Mouse (Mus musculus) forebrain, embryonic 14.5 days (tissue): ENCODE measurements around the gene Sult2a5. TPM values are rescaled to one million over a fixed set of nuclear protein-coding genes. Genes with fewer than 3 reads are reported as not detected.

ENCODE experiments used
- ATAC-seq: fragments of 200-750 bp; cut with Nextera tagmentation; 2 replicates; pipeline ENCODE4 v1.8.0; 2017; ENCODE audit warnings: mild to moderate bottlenecking, moderate library complexity
- DNase-seq: peaks from one replicate; pipeline ENCODE4 v3.0.0-alpha.2; 2015; ENCODE audit warnings: low spot score
- H3K27ac ChIP-seq: fragments of 300-500 bp; sonication (generic); 2 replicates; pipeline ENCODE4 v1.5.1; 2014; ENCODE audit warnings: low read depth, mild to moderate bottlenecking, control low read depth, low read length, moderate library complexity
- H3K27me3 ChIP-seq: fragments of 300-500 bp; sonication (generic); replicated peaks from 2 replicates; pipeline ENCODE4 v1.6.1; 2014; ENCODE audit warnings: low read length, control low read depth, mixed read lengths; ENCODE audit not compliant: control insufficient read depth, insufficient read depth
- H3K36me3 ChIP-seq: fragments of 300-500 bp; sonication (generic); 2 replicates; pipeline ENCODE4 v1.6.1; 2014; ENCODE audit warnings: low read length, control low read depth; ENCODE audit not compliant: control insufficient read depth, insufficient read depth
- H3K4me1 ChIP-seq: fragments of 300-500 bp; sonication (generic); 2 replicates; pipeline ENCODE4 v1.6.1; 2014; ENCODE audit warnings: antibody characterized with exemption, low read length, control low read depth; ENCODE audit not compliant: control insufficient read depth, insufficient read depth
- H3K4me2 ChIP-seq: fragments of 300-500 bp; sonication (generic); 2 replicates; pipeline ENCODE4 v1.6.1; 2014; ENCODE audit warnings: mild to moderate bottlenecking, control low read depth, low read length
- H3K4me3 ChIP-seq: fragments of 300-500 bp; sonication (generic); 2 replicates; pipeline ENCODE4 v1.5.1; 2014; ENCODE audit warnings: low read depth, low read length, control low read depth
- H3K9ac ChIP-seq: fragments of 300-500 bp; sonication (generic); 2 replicates; pipeline ENCODE4 v1.6.1; 2014; ENCODE audit warnings: mild to moderate bottlenecking, low read length, control low read depth, moderate library complexity
- H3K9me3 ChIP-seq: fragments of 300-500 bp; sonication (generic); replicated peaks from 2 replicates; pipeline ENCODE4 v1.6.1; 2016; ENCODE audit warnings: low read length, control low read depth, mixed read lengths; ENCODE audit not compliant: control insufficient read depth
- polyA plus RNA-seq: library from polyadenylated mRNA; unstranded; fragments of >200 nt; fragmentation: Nextera tagmentation; extraction: Ambion mirVana; gene quantifications from 2 replicates; pipeline ENCODE4 v1.2.1, GENCODE M21; 2014

Sult2a5 gene
- not detected in 2 replicates for polyA plus RNA-seq

DNA sequence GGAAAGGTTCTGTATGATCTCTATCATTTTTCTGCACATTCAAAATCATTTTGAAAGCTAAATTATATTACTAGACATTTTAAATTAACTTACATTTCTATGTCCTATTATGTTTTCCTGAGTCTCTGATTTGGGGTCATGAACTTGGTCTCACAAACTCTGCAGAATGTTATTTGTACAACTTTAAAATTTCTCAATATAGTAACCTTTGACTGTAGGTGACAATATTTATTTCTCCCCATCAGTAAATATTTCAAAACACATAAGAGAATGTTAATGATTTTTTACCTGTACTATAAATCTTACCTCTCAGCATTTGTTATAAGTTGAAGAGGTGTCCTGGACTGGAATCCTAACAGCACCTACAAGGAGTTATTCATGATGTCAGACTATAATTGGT, at the start of gene Sult2a5:
Gene Sult2a5, plus strand, starts transcription at position 301 of the 400 bp plus-strand sequence.
- no peaks in the 10 kb centered on the region for H3K9me3 ChIP-seq
- no peak within 1 kb of the TSS for H3K4me3 ChIP-seq
- no peak for ATAC-seq
- H3K9ac ChIP-seq, result no peak within 1 kb of the TSS
- H3K4me2 ChIP-seq, result no peak within 1 kb of the TSS
- no peaks in the 10 kb centered on the region for H3K27me3 ChIP-seq
- H3K36me3 ChIP-seq, result no peaks in the 10 kb centered on the region
- H3K27ac ChIP-seq, result no peak within 1 kb of the TSS
- DNase-seq, result no peak
- H3K4me1 ChIP-seq, result no peaks in the 10 kb centered on the region

Other genes with a start within 250 kb of the Sult2a5 start
- not detected in 2 replicates for gene Cabp5, start 225.8 kb upstream of the Sult2a5 start, polyA plus RNA-seq
- gene Bsph1, start 173.1 kb upstream of the Sult2a5 start, polyA plus RNA-seq, result not detected in 2 replicates
- gene Bsph2, start 52.9 kb upstream of the Sult2a5 start, polyA plus RNA-seq, result not detected in 2 replicates
- gene Sult2a2, start 109.5 kb downstream of the Sult2a5 start, polyA plus RNA-seq, result not detected in 2 replicates
- gene Sult2a1, start 213.4 kb downstream of the Sult2a5 start, polyA plus RNA-seq, result not detected in 2 replicates